ENCODE assay signal across 2 mouse cellular contexts in the genomic region with DNA sequence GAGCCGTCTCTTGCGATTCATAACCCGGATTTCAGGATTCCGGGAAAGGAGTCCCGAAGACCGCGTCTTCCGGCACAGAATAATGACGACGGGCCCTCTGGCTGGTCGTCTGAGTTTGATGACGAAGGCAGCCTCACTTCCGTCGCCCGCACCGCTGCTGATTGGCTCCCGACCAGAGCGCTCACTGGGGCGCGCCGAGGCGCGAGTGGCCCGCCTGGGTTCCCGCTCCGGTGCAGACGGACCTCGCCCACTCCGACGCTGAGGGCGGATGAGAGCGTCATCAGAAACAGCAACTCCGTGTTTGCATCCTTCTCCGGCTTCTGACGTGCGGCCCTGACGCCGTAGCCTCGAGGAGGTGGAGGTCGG.
TF ChIP-seq lines count a peak whose summit lies in the region.

Gene Stk19, minus strand, starts transcription at position 90 of the 366 bp plus-strand sequence.
Gene Dxo, plus strand, starts transcription at position 164 of the 366 bp plus-strand sequence.

TF ChIP-seq in C2C12, 6 proteins besides CTCF, POLR2A, EP300 and RAD21 (continued from another document):
- no peak for TF ChIP-seq MYOG (IDR thresholded peaks at IDR 0.05; ENCODE audit: control insufficient read depth, extremely low read depth, insufficient read length)

TF ChIP-seq in myocyte, 11 proteins besides CTCF, POLR2A, EP300 and RAD21 (continued from another document):
- peak; percentile 83 for TF ChIP-seq SRF (IDR thresholded peaks at IDR 0.05; ENCODE audit: control insufficient read depth, insufficient read length, low read depth)
- TF ChIP-seq E2F4 (IDR thresholded peaks at IDR 0.05; ENCODE audit: insufficient read depth) = peak; percentile 75
- TF ChIP-seq POLR2AphosphoS2 (IDR thresholded peaks at IDR 0.05; ENCODE audit: insufficient read length, low read depth) = peak; percentile 92
- no peak for TF ChIP-seq USF1 (IDR thresholded peaks at IDR 0.05; ENCODE audit: low read depth)
- TF ChIP-seq TCF3 (IDR thresholded peaks at IDR 0.05; ENCODE audit: insufficient read length, low read depth) = no peak
- no peak for TF ChIP-seq MYOG (IDR thresholded peaks at IDR 0.05; ENCODE audit: control insufficient read depth in 1 of 3, insufficient read depth in 1 of 3, insufficient read length in 2 of 3, low read depth in 2 of 3)
TF ChIP-seq in myocyte: peak in this region for 3.
